Mouse (Mus musculus) lung, adult 2 months (tissue): Measurements from ENCODE around the gene Cdk12.

Experiments
- CTCF ChIP-seq: fragments of 200-500 bp; IDR thresholded peaks from 2 replicates; pipeline ENCODE4 v1.5.1; 2011; ENCODE audit warnings: mild to moderate bottlenecking, low read length, control low read depth; ENCODE audit not compliant: insufficient read depth
- POLR2A ChIP-seq: fragments of 200-500 bp; IDR thresholded peaks from 2 replicates; pipeline ENCODE4 v1.6.1; 2011; ENCODE audit warnings: low read depth, mild to moderate bottlenecking, control low read depth, low read length, borderline replicate concordance; ENCODE audit errors: extremely low read depth

GRCm38 (mm10) chr11:98296916-98297315 lies 94.1 kb downstream of the Cdk12 start:
- no peak for TF ChIP-seq CTCF
- no peak for TF ChIP-seq POLR2A
